Mouse (Mus musculus): Measurements from ENCODE around the gene Card14. TPM values are rescaled to one million over a fixed set of nuclear protein-coding genes. Genes with fewer than 3 reads are reported as not detected.

The Card14 gene
- polyA plus RNA-seq (2012; rRNA removed), result 3.5 and 7.1 TPM in 2 replicates

DNA sequence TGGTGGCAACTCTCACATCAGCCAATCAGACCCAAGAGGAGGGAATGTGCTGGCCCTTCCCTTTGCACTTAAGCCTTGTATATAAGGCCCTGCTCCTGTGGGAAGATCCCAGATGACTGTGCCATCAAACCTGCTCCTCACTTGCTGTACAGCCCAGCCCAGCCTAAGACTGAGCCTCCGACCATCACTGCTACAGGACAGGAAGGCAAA, at the start of gene Card14:
TSS of gene Card14 (plus strand) at position 111 of the 210 bp plus-strand sequence.
- H3K36me3 ChIP-seq (ENCODE audit: control insufficient read depth, insufficient read depth, low read length), result no peaks in the 10 kb centered on the region
- WGBS, result 72% methylated on average over 1 of the region's 1 CpGs
- no peaks in the 10 kb centered on the region for H3K4me1 ChIP-seq (ENCODE audit: control insufficient read depth, insufficient read depth, insufficient read length, low read length)
- H3K27me3 ChIP-seq (ENCODE audit: control insufficient read depth, insufficient read depth, low read length), result no peaks in the 10 kb centered on the region
- H3K27ac ChIP-seq (ENCODE audit: insufficient read depth, low read depth, low read length), result no peak within 1 kb of the TSS
- H3K4me3 ChIP-seq (ENCODE audit: low read depth, low read length), result no peak within 1 kb of the TSS
- TF ChIP-seq POLR2A (IDR thresholded peaks at IDR 0.05; ENCODE audit: low read depth, low read length) (no peak), CTCF (IDR thresholded peaks at IDR 0.05; ENCODE audit: extremely low read depth, insufficient read length, insufficient replicate concordance, low read depth, low read length) (no peak)

DNA sequence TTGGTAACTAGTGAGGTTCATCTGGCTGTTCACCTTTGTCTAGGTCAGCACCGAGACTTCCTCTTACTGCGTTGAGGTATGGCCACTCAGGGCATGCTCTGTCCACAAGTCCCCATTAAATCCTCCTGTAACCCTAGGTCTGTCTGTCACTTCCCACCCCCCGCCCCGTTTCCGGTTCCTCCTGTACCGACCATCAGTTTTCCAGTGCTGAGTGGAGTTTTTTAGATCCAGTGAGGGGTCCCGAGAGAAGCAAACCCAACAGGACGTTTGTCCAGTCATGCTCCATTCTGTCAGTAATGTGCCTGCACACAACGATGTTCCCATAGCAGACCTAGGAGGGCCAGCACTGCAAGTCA, 49.4 kb upstream of the Card14 start:
- H3K36me3 ChIP-seq (ENCODE audit: control insufficient read depth, insufficient read depth, low read length), result no peaks in the 10 kb centered on the region
- WGBS, result 60% methylated on average over 9 of the region's 9 CpGs
- TF ChIP-seq CTCF (IDR thresholded peaks at IDR 0.05; ENCODE audit: extremely low read depth, insufficient read length, insufficient replicate concordance, low read depth, low read length) (no peak), POLR2A (IDR thresholded peaks at IDR 0.05; ENCODE audit: low read depth, low read length) (no peak)
- no peak overlapping the region for H3K27ac ChIP-seq (ENCODE audit: insufficient read depth, low read depth, low read length)
- peaks cover 4% of the 10 kb centered on the region; the same call in 1 of the 2 replicates for H3K27me3 ChIP-seq (ENCODE audit: control insufficient read depth, insufficient read depth, low read length)
- H3K4me1 ChIP-seq (ENCODE audit: control insufficient read depth, insufficient read depth, insufficient read length, low read length), result no peaks in the 10 kb centered on the region
- H3K4me3 ChIP-seq (ENCODE audit: low read depth, low read length), result no peak overlapping the region

DNA sequence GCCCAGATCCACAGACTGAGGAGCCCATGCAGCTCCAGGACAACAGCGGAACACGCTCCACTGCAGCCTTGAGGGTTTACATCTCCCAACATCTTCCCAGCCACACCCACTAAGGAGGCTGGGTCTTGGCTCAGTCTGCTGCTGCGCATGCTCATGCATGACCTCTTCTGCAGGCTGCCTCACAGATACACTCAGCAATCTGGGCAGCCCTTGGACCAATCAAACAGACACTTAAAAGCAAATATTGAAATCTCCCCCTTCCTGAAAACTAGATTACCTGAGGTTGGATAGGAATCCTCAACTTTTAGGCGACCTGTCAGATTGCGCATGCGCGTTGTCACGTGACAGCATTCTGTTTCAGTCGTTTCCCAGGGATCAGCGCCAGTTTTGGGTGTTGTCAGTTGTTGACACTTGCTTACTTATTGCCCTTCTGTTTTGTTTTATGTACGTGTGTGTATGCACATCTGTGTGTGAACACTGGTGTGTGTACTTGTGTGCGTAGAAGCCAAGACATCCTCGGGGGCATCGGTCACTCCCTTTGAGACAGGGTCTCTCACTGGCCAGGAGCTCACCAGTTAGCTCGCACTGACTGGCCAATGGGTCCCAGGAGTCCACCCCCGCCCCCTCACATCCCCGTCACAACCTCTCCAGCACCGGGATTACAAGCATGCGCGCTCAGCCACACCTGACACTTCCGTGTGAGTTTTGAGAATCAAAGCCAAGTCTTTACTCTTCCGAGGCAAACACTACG, 48.8 kb upstream of the Card14 start:
- peak overlapping the region; percentile 45 for H3K4me3 ChIP-seq (ENCODE audit: low read depth, low read length)
- WGBS, result 57% methylated on average over 23 of the region's 23 CpGs
- H3K4me1 ChIP-seq (ENCODE audit: control insufficient read depth, insufficient read depth, insufficient read length, low read length), result no peaks in the 10 kb centered on the region
- H3K27me3 ChIP-seq (ENCODE audit: control insufficient read depth, insufficient read depth, low read length), result no peaks in the 10 kb centered on the region
- no peaks in the 10 kb centered on the region for H3K36me3 ChIP-seq (ENCODE audit: control insufficient read depth, insufficient read depth, low read length)
- H3K27ac ChIP-seq (ENCODE audit: insufficient read depth, low read depth, low read length), result peak overlapping the region; percentile 34; the same call in 1 of the 2 replicates
- TF ChIP-seq POLR2A (IDR thresholded peaks at IDR 0.05; ENCODE audit: low read depth, low read length) (no peak), CTCF (IDR thresholded peaks at IDR 0.05; ENCODE audit: extremely low read depth, insufficient read length, insufficient replicate concordance, low read depth, low read length) (no peak)

DNA sequence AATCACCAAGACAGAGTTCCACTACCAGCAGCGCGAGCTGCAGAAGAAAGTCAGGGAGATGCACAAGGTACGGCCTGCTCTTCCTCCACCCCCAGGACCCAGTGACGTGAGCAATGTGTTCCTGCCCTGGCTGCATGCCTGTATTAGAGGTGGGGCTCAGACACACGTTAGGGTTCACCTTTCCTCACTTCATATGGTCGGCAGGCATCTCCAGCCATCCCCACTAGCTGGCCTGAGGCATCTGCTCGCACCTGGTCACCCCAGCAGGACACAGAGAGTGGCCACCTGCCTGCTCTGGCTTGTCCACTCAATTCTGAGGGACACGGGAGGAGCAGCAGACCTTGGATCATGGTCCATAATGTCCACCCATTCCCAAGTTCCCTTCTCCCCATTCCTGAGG, 47.6 kb upstream of the Card14 start:
- H3K36me3 ChIP-seq (ENCODE audit: control insufficient read depth, insufficient read depth, low read length), result no peaks in the 10 kb centered on the region
- H3K4me3 ChIP-seq (ENCODE audit: low read depth, low read length), result no peak overlapping the region
- H3K4me1 ChIP-seq (ENCODE audit: control insufficient read depth, insufficient read depth, insufficient read length, low read length), result no peaks in the 10 kb centered on the region
- H3K27me3 ChIP-seq (ENCODE audit: control insufficient read depth, insufficient read depth, low read length), result no peaks in the 10 kb centered on the region
- 79% methylated on average over 8 of the region's 8 CpGs for WGBS
- TF ChIP-seq CTCF (IDR thresholded peaks at IDR 0.05; ENCODE audit: extremely low read depth, insufficient read length, insufficient replicate concordance, low read depth, low read length) (no peak), POLR2A (IDR thresholded peaks at IDR 0.05; ENCODE audit: low read depth, low read length) (no peak)
- H3K27ac ChIP-seq (ENCODE audit: insufficient read depth, low read depth, low read length), result no peak overlapping the region

DNA sequence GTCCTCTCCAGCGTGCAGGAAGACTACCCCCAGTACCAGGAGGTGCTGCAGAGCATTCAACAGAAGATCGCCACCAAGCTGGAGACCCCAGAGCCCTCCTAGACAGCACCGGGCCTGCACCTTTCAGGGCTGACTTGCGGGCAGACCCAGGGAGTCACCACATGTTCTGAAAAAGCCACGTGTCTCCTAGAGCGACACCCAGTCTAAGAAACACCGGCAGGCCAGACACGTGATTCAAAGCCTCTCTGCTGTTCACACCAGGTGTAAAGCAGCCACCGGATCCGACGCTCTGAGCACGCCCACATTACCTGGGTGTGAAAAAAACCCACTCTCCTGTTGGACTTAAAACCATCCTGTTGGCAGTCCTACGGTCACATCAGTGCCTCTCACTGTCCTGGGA, 43.2 kb upstream of the Card14 start:
- Histone ChIP-seq H3K4me1 (ENCODE audit: control insufficient read depth, insufficient read depth, insufficient read length, low read length) (no peaks in the 10 kb centered on the region; the same call in 1 of the 2 replicates), H3K4me3 (ENCODE audit: low read depth, low read length) (no peak overlapping the region), H3K36me3 (ENCODE audit: control insufficient read depth, insufficient read depth, low read length) (no peaks in the 10 kb centered on the region), H3K27me3 (ENCODE audit: control insufficient read depth, insufficient read depth, low read length) (no peaks in the 10 kb centered on the region), H3K27ac (ENCODE audit: insufficient read depth, low read depth, low read length) (no peak overlapping the region)
- 80% methylated on average over 13 of the region's 13 CpGs for WGBS
- TF ChIP-seq CTCF (IDR thresholded peaks at IDR 0.05; ENCODE audit: extremely low read depth, insufficient read length, insufficient replicate concordance, low read depth, low read length), result no peak
- no peak for TF ChIP-seq POLR2A (IDR thresholded peaks at IDR 0.05; ENCODE audit: low read depth, low read length)

DNA sequence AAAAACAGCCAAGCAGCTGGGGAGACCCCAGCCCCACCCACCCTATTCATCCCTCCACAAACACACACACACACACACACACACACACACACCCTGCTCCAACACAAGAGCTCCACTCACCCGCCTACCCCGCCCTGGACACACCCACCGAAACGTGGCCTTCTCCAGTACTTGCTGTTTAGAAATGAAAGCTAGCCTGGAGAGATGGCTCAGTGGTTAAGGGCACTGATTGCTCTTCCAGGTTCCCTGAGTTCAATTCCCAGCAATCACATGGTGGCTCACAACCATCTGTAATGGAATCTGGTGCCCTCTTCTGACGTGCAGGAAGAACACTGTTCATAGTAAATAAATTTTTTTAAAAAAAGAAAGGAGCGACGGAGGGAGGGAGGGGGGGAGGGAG, 41.8 kb upstream of the Card14 start:
- no peaks in the 10 kb centered on the region for H3K36me3 ChIP-seq (ENCODE audit: control insufficient read depth, insufficient read depth, low read length)
- H3K4me3 ChIP-seq (ENCODE audit: low read depth, low read length), result no peak overlapping the region
- no peak overlapping the region for H3K27ac ChIP-seq (ENCODE audit: insufficient read depth, low read depth, low read length)
- H3K27me3 ChIP-seq (ENCODE audit: control insufficient read depth, insufficient read depth, low read length), result no peaks in the 10 kb centered on the region
- no peak for TF ChIP-seq POLR2A (IDR thresholded peaks at IDR 0.05; ENCODE audit: low read depth, low read length)
- no peak for TF ChIP-seq CTCF (IDR thresholded peaks at IDR 0.05; ENCODE audit: extremely low read depth, insufficient read length, insufficient replicate concordance, low read depth, low read length)
- H3K4me1 ChIP-seq (ENCODE audit: control insufficient read depth, insufficient read depth, insufficient read length, low read length), result no peaks in the 10 kb centered on the region; the same call in 1 of the 2 replicates
- WGBS, result 50% methylated on average over 7 of the region's 7 CpGs

DNA sequence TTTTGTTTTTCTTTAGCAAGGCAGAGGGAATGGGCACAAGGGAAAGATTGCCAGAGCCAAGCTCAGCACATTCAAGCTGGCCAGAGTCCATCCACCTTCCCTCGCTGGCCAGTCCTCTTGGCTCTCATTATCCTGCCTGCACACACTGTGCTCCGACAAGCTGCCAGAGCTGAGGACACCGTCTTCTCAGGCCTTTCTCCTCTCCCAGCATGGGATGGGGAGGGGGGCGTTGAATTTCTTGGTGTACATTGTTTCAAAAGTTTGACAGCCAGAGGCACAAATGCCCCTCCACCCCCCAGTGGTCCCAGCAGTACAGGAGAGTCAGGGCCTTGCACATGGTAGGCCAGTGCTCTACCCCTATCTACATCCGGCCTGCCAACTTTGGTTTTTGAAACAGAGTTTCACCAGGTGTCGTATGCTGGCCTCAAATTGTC, 40.3 kb upstream of the Card14 start:
- Histone ChIP-seq H3K4me3 (ENCODE audit: low read depth, low read length) (no peak overlapping the region), H3K27me3 (ENCODE audit: control insufficient read depth, insufficient read depth, low read length) (no peaks in the 10 kb centered on the region), H3K27ac (ENCODE audit: insufficient read depth, low read depth, low read length) (no peak overlapping the region), H3K4me1 (ENCODE audit: control insufficient read depth, insufficient read depth, insufficient read length, low read length) (no peaks in the 10 kb centered on the region; the same call in 1 of the 2 replicates), H3K36me3 (ENCODE audit: control insufficient read depth, insufficient read depth, low read length) (no peaks in the 10 kb centered on the region)
- WGBS, result 44% methylated on average over 6 of the region's 6 CpGs
- TF ChIP-seq CTCF (IDR thresholded peaks at IDR 0.05; ENCODE audit: extremely low read depth, insufficient read length, insufficient replicate concordance, low read depth, low read length), result no peak
